Mouse (Mus musculus) lung, postnatal 0 days (tissue): ENCODE results near the gene Gna11.

ENCODE experiments used
- CTCF ChIP-seq: IDR thresholded peaks from 2 replicates; pipeline ENCODE4 v1.5.1; 2016; ENCODE audit warnings: antibody characterized with exemption, mild to moderate bottlenecking
- EP300 ChIP-seq: IDR thresholded peaks from 2 replicates; pipeline ENCODE4 v1.6.1; 2016; ENCODE audit warnings: antibody characterized with exemption, mild to moderate bottlenecking, control low read depth

GRCm38 (mm10) chr10:81563481-81563880 lies 18.5 kb upstream of the Gna11 start:
- TF ChIP-seq CTCF, result no peak
- TF ChIP-seq EP300, result no peak
